Mouse (Mus musculus) C2C12 (cell line): ENCODE results near the gene Chd1l. TPM values are rescaled to one million over a fixed set of nuclear protein-coding genes. Genes with fewer than 3 reads are reported as not detected.

ENCODE experiments used
- H3K27me3 ChIP-seq: one replicate; pipeline ENCODE4 v1.6.1; 2011; ENCODE audit not compliant: control insufficient read depth, insufficient read depth, insufficient read length
- H3K36me3 ChIP-seq: one replicate; pipeline ENCODE4 v1.6.1; 2011; ENCODE audit not compliant: control insufficient read depth, insufficient read depth
- H3K4me3 ChIP-seq: one replicate; pipeline ENCODE4 v1.5.1; 2011; ENCODE audit warnings: mild to moderate bottlenecking, control low read depth; ENCODE audit not compliant: poor library complexity, insufficient read depth, severe bottlenecking
- H3K79me2 ChIP-seq: one replicate; pipeline ENCODE4 v1.6.1; 2011; ENCODE audit not compliant: control insufficient read depth, insufficient read depth
- H3K79me3 ChIP-seq: one replicate; pipeline ENCODE4 v1.6.1; 2011; ENCODE audit warnings: low read depth, control low read depth
- H3ac ChIP-seq: one replicate; pipeline ENCODE3; 2011; ENCODE audit warnings: low read depth; ENCODE audit not compliant: control insufficient read depth, insufficient read length
- CEBPB ChIP-seq: IDR thresholded peaks from one replicate; pipeline ENCODE4 v1.6.1; 2011; ENCODE audit warnings: low read depth, mild to moderate bottlenecking, control low read depth, moderate library complexity
- CTCF ChIP-seq: IDR thresholded peaks from one replicate; pipeline ENCODE4 v1.5.1; 2011; ENCODE audit not compliant: control insufficient read depth, insufficient read depth, insufficient read length
- FOSL1 ChIP-seq: IDR thresholded peaks from one replicate; pipeline ENCODE4 v1.8.0; 2011; ENCODE audit warnings: mild to moderate bottlenecking, low read length; ENCODE audit not compliant: poor library complexity, insufficient read depth, severe bottlenecking
- MAX ChIP-seq: IDR thresholded peaks from one replicate; pipeline ENCODE4 v1.6.1; 2011; ENCODE audit warnings: mild to moderate bottlenecking, control low read depth
- MYOD1 ChIP-seq: IDR thresholded peaks from one replicate; pipeline ENCODE4 v1.6.1; 2011; ENCODE audit warnings: low read depth; ENCODE audit not compliant: control insufficient read depth, insufficient read length
- MYOG ChIP-seq: IDR thresholded peaks from one replicate; pipeline ENCODE4 v1.6.1; 2011; ENCODE audit not compliant: control insufficient read depth, insufficient read length; ENCODE audit errors: extremely low read depth
- USF1 ChIP-seq: IDR thresholded peaks from one replicate; pipeline ENCODE4 v1.6.1; 2011; ENCODE audit warnings: low read depth, mild to moderate bottlenecking, control low read depth, moderate library complexity
- polyA plus RNA-seq: library from polyadenylated mRNA; unstranded; fragments of >200 nt; fragmentation: generic; extraction: Trizol; gene quantifications from one replicate; pipeline ENCODE4 v1.2.1, GENCODE M21; 2012; ENCODE audit warnings: missing spikeins

The Chd1l gene
- polyA plus RNA-seq, 1 experiment: 6.6 TPM

- TF ChIP-seq MYOG: no peak
- TF ChIP-seq CTCF: no peak
- no peaks in the 10 kb centered on the region for H3K79me2 ChIP-seq
- no peak overlapping the region for H3ac ChIP-seq
- no peak overlapping the region for H3K4me3 ChIP-seq
- H3K79me3 ChIP-seq: no peaks in the 10 kb centered on the region
- H3K36me3 ChIP-seq: no peaks in the 10 kb centered on the region
- H3K27me3 ChIP-seq: no peaks in the 10 kb centered on the region
Observed at GRCm38 (mm10) chr3:97641396-97641795, 31.4 kb upstream of the Chd1l start.

DNA sequence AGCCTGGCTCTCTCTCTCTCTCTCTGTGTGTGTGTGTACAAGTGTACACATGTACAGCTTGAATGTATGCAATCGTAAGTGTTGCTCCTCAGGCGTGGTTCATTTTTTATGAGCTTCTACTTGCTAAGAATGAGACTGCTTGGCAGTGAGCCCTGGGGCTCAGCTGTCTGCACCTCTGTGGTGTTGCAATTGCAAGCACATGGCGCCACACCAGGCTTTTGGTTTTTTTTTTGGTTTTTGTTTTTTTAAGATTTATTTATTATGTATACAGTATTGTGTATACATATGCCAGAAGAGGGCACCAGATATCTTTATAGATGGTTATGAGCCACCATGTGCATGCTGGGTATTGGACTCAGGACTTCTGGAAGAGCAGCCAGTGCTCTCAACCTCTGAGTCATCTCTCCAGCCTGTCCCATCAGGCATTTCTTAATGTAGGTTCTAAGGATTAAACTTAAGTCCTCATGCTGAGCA is 24.3 kb upstream of the Chd1l start:
- H3K36me3 ChIP-seq: no peaks in the 10 kb centered on the region
- no peaks in the 10 kb centered on the region for H3K79me3 ChIP-seq
- no peak overlapping the region for H3ac ChIP-seq
- no peaks in the 10 kb centered on the region for H3K79me2 ChIP-seq
- TF ChIP-seq CEBPB (peak; percentile 84), MAX (peak; percentile 79), CTCF (no peak)
- no peak overlapping the region for H3K4me3 ChIP-seq
- H3K27me3 ChIP-seq: no peaks in the 10 kb centered on the region

GRCm38 (mm10) chr3:97633456-97633855 is 23.5 kb upstream of the Chd1l start:
- TF ChIP-seq MAX (no peak), USF1 (no peak), MYOG (no peak), CEBPB (no peak), MYOD1 (no peak), CTCF (no peak), FOSL1 (no peak)
- no peaks in the 10 kb centered on the region for H3K27me3 ChIP-seq
- no peaks in the 10 kb centered on the region for H3K79me3 ChIP-seq
- no peaks in the 10 kb centered on the region for H3K36me3 ChIP-seq
- H3ac ChIP-seq: no peak overlapping the region
- H3K4me3 ChIP-seq: no peak overlapping the region
- no peaks in the 10 kb centered on the region for H3K79me2 ChIP-seq

- Histone ChIP-seq H3ac (no peak overlapping the region), H3K79me3 (no peaks in the 10 kb centered on the region), H3K79me2 (no peaks in the 10 kb centered on the region), H3K4me3 (no peak overlapping the region), H3K27me3 (no peaks in the 10 kb centered on the region), H3K36me3 (no peaks in the 10 kb centered on the region)
- TF ChIP-seq FOSL1: no peak
Observed at GRCm38 (mm10) chr3:97631258-97631860, 21.4 kb upstream of the Chd1l start.

- TF ChIP-seq MYOD1: no peak
- no peak for TF ChIP-seq CEBPB
- Histone ChIP-seq H3K79me2 (no peaks in the 10 kb centered on the region), H3K4me3 (no peak overlapping the region), H3ac (no peak overlapping the region), H3K79me3 (no peaks in the 10 kb centered on the region), H3K36me3 (no peaks in the 10 kb centered on the region), H3K27me3 (no peaks in the 10 kb centered on the region)
Observed at GRCm38 (mm10) chr3:97630746-97631145, 20.7 kb upstream of the Chd1l start.

GRCm38 (mm10) chr3:97629941-97630340 is 19.9 kb upstream of the Chd1l start:
- Histone ChIP-seq H3K79me2 (no peaks in the 10 kb centered on the region), H3K4me3 (no peak overlapping the region), H3ac (no peak overlapping the region), H3K36me3 (no peaks in the 10 kb centered on the region), H3K79me3 (no peaks in the 10 kb centered on the region), H3K27me3 (no peaks in the 10 kb centered on the region)
- TF ChIP-seq CTCF (no peak), MYOD1 (no peak), MYOG (no peak)

DNA sequence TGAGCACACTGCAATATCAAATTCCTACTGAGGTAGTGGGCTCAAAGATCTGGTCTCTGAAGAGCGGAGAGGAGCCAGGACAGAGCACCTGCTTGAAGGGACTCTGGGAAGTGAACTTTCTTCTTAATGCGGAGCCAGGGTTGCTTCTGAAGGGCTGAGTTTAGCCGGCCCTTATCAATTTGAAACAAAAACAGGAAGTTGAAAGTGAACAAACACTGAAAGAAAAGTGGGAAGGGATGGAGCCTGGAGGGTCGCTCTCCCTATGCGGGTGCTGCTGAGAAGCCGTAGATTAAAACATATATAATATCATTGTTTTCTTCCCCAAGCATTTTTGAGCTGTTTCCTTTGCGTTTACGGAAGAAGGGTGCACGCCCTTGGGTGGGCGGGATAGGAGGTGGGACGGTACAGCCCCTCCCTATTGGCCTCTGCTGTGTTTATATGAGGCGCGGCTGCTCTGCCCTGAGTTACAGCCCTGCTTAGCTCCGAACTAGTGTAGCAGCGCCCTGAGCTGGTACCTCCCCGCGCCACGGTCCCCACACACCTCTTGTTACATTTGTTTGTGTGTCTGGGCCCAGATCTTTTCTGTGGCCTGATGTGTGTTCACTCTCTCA is 18.5 kb upstream of the Chd1l start, which contains the start of gene Fmo5:
Gene Fmo5 (plus strand): TSS at position 414 of the 611 bp plus-strand sequence.
- no peak within 1 kb of the TSS for H3ac ChIP-seq
- H3K79me3 ChIP-seq: no peaks in the 10 kb centered on the region
- H3K79me2 ChIP-seq: no peaks in the 10 kb centered on the region
- TF ChIP-seq FOSL1 (no peak), CTCF (no peak), MAX (no peak), USF1 (no peak), MYOG (no peak), CEBPB (no peak), MYOD1 (no peak)
- no peaks in the 10 kb centered on the region for H3K36me3 ChIP-seq
- no peak within 1 kb of the TSS for H3K4me3 ChIP-seq
- H3K27me3 ChIP-seq: no peaks in the 10 kb centered on the region
